Mouse (Mus musculus): ENCODE measurements at regions not wholly inside any gene's neighbourhood (a gene's known extent, or its start where the extent isn't known, plus 50 kb on each side); places are given as distances from the start of the nearest gene placed in this dataset.

DNA sequence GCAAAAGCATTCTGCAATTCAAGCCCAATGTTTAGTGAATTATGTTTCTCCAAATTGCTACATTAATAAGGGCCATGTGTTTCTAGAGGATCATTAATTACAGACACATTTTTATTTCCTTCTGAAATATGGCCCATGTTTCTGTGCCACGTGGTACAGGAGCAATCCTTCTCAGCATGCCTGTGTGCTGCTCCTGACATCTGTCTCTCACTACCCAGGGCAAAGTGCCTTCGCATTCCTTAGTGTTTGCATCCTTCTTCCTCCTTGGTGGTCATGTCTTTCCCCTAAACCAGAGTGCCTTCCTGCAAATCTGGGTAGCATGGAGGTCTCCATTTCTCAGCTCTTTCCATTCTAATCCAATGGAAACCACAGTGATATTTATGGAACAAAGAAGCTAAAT, 832.7 kb upstream of the Fam160b2 start:
- no peak for DNase-seq (ENCODE audit: low spot score in 2 of 2)
